Mouse (Mus musculus) MEL-GATA-1-ER (cell line): ENCODE data around the gene Cela3b.
"Not testable (repeated sequence)": the region's sequence is repeated elsewhere in the genome, so short reads cannot be mapped to it uniquely, and the experiment has no call there.

Source experiments
- DNase-seq: peaks from one replicate; pipeline ENCODE4 v3.0.0-alpha.2; 2012; ENCODE audit warnings: low read depth; ENCODE audit errors: extremely low read depth

Gene Cela3b

GRCm38 (mm10) chr4:137461981-137462690, 31.8 kb upstream of the Cela3b start:
- DNase-seq = no peak

- no peak for DNase-seq
Measured at GRCm38 (mm10) chr4:137461217-137461616, 30.9 kb upstream of the Cela3b start.

GRCm38 (mm10) chr4:137460676-137461075, 30.3 kb upstream of the Cela3b start:
- no peak for DNase-seq

GRCm38 (mm10) chr4:137458861-137459260, 28.5 kb upstream of the Cela3b start:
- no peak for DNase-seq

- no peak for DNase-seq
Measured at GRCm38 (mm10) chr4:137458310-137458709, 28.0 kb upstream of the Cela3b start.

- no peak for DNase-seq
Measured at GRCm38 (mm10) chr4:137457292-137457691, 27.0 kb upstream of the Cela3b start.

GRCm38 (mm10) chr4:137456581-137456980, 26.2 kb upstream of the Cela3b start:
- no peak for DNase-seq

GRCm38 (mm10) chr4:137454582-137454981, 24.2 kb upstream of the Cela3b start:
- no peak for DNase-seq

- DNase-seq = no peak
Measured at GRCm38 (mm10) chr4:137453234-137453767, 23.0 kb upstream of the Cela3b start, which contains the start of gene 1700013G24Rik. Gene 1700013G24Rik (plus strand): TSS chr4:137453284.

- no peak for DNase-seq
Measured at GRCm38 (mm10) chr4:137452190-137452589, 21.9 kb upstream of the Cela3b start.

GRCm38 (mm10) chr4:137449715-137450114, 19.4 kb upstream of the Cela3b start:
- no peak for DNase-seq

GRCm38 (mm10) chr4:137449132-137449531, 18.8 kb upstream of the Cela3b start:
- no peak for DNase-seq

GRCm38 (mm10) chr4:137448641-137449040, 18.3 kb upstream of the Cela3b start:
- no peak for DNase-seq

- DNase-seq = no peak
Measured at GRCm38 (mm10) chr4:137448197-137448596, 17.9 kb upstream of the Cela3b start.

GRCm38 (mm10) chr4:137447363-137448196, 17.2 kb upstream of the Cela3b start:
- no peak for DNase-seq

GRCm38 (mm10) chr4:137445881-137446280, 15.5 kb upstream of the Cela3b start:
- no peak for DNase-seq

- no peak for DNase-seq
Measured at GRCm38 (mm10) chr4:137443625-137444024, 13.3 kb upstream of the Cela3b start.

GRCm38 (mm10) chr4:137441332-137441731, 11.0 kb upstream of the Cela3b start:
- DNase-seq = no peak

- DNase-seq = peak; percentile 65
Measured at GRCm38 (mm10) chr4:137438842-137439241, 8.5 kb upstream of the Cela3b start.

GRCm38 (mm10) chr4:137436979-137437669, 6.8 kb upstream of the Cela3b start:
- DNase-seq = no peak

GRCm38 (mm10) chr4:137432700-137433550, 2.6 kb upstream of the Cela3b start:
- not testable (repeated sequence) for DNase-seq
